In genomic region chr16:25415186-25415585, GRCm38 (mm10) we compare ENCODE assay signal across 21 mouse cellular contexts.
"Had no signal": no experiment of that assay in that cellular context is flagged by ENCODE, and none has a peak within 500 bp of the region (broad histone marks: within the 10 kb centered on the region; RNA-seq: fewer than 3 reads in every experiment).

No protein-coding gene starts in this region.

- DNase-seq: lung, postnatal 14 days; lung, postnatal 36 days; midbrain, embryonic 14.5 days; retina, postnatal 1 day; right cerebral cortex, adult 18-20 months; right cerebral cortex, postnatal 25 days; right cerebral cortex, postnatal 4 days; thymus, adult 2 months; thymus, postnatal 25 days; thymus, postnatal 4 days had no signal

- H3K27ac ChIP-seq: liver, embryonic 12.5 days; liver, embryonic 14.5 days; macrophage; midbrain, embryonic 10.5 days; midbrain, embryonic 12.5 days; neural tube, embryonic 13.5 days; neural tube, embryonic 15.5 days; stomach, embryonic 15.5 days; stomach, postnatal 0 days had no signal

- H3K4me2 ChIP-seq: liver, embryonic 12.5 days; midbrain, embryonic 12.5 days; neural tube, embryonic 13.5 days; neural tube, embryonic 15.5 days; stomach, embryonic 15.5 days had no signal

- H3K36me3 ChIP-seq: liver, embryonic 12.5 days; midbrain, embryonic 10.5 days; midbrain, embryonic 12.5 days; neural tube, embryonic 13.5 days; neural tube, embryonic 15.5 days; stomach, embryonic 15.5 days had no signal

- ATAC-seq: liver, embryonic 12.5 days; midbrain, embryonic 16.5 days had no signal

- H3K4me1 ChIP-seq: liver, embryonic 12.5 days; midbrain, embryonic 12.5 days; neural tube, embryonic 13.5 days; neural tube, embryonic 15.5 days had no signal

- H3K9ac ChIP-seq: liver, embryonic 12.5 days; liver, embryonic 14.5 days; midbrain, embryonic 12.5 days; neural tube, embryonic 13.5 days; neural tube, embryonic 15.5 days; stomach, embryonic 15.5 days had no signal

- H3K27me3 ChIP-seq: liver, embryonic 12.5 days; midbrain, embryonic 12.5 days; neural tube, embryonic 13.5 days; neural tube, embryonic 15.5 days; stomach, embryonic 15.5 days had no signal

- H3K4me3 ChIP-seq: liver, embryonic 12.5 days; midbrain, embryonic 10.5 days; midbrain, embryonic 12.5 days; myocyte; neural tube, embryonic 13.5 days; neural tube, embryonic 15.5 days; stomach, embryonic 15.5 days had no signal

- H3K9me3 ChIP-seq: liver, embryonic 12.5 days; midbrain, embryonic 10.5 days; midbrain, embryonic 12.5 days; neural tube, embryonic 13.5 days; neural tube, embryonic 15.5 days; stomach, embryonic 15.5 days had no signal
